In genomic region chr6:108185685-108186009, GRCm38 (mm10) we compare ENCODE assay signal across 7 mouse cellular contexts. TPM values are rescaled to one million over a fixed set of nuclear protein-coding genes. Genes with fewer than 3 reads are reported as not detected.
DNase-seq lines count a peak whose midpoint lies in the region; ATAC-seq and TF ChIP-seq lines count a peak whose summit lies in the region.

No protein-coding gene starts in this region.

- peak overlapping the region; percentile 85 for H3K4me3 ChIP-seq in lung, embryonic 16.5 days (ENCODE audit: low read length)
- peak overlapping the region; percentile 80 for H3K4me3 ChIP-seq in forebrain, embryonic 11.5 days (ENCODE audit: low read depth, low read length)
- H3K4me3 ChIP-seq in limb, embryonic 14.5 days (replicated peaks; ENCODE audit: low read length), result peak overlapping the region; percentile 84
- H3K4me3 ChIP-seq in stomach, embryonic 15.5 days (replicated peaks), result peak overlapping the region; percentile 86

- no peak overlapping the region for H3K27ac ChIP-seq in lung, embryonic 16.5 days (ENCODE audit: low read length)
- H3K27ac ChIP-seq in forebrain, embryonic 11.5 days (ENCODE audit: low read depth, low read length), result no peak overlapping the region
- no peak overlapping the region for H3K27ac ChIP-seq in limb, embryonic 14.5 days (replicated peaks; ENCODE audit: low read depth, low read length)
- H3K27ac ChIP-seq in stomach, embryonic 15.5 days, result no peak overlapping the region

- no peaks in the 10 kb centered on the region for H3K36me3 ChIP-seq in lung, embryonic 16.5 days (ENCODE audit: control insufficient read depth, insufficient read depth, low read length)
- no peaks in the 10 kb centered on the region for H3K36me3 ChIP-seq in forebrain, embryonic 11.5 days (ENCODE audit: control insufficient read depth, insufficient read depth, low read length)
- no peaks in the 10 kb centered on the region for H3K36me3 ChIP-seq in limb, embryonic 14.5 days (ENCODE audit: control insufficient read depth, insufficient read depth, low read length)
- H3K36me3 ChIP-seq in stomach, embryonic 15.5 days, result no peaks in the 10 kb centered on the region

- no peak for DNase-seq in lung, postnatal 10 days
- DNase-seq in forebrain, embryonic 11.5 days (ENCODE audit: low spot score), result no peak
- no peak for DNase-seq in limb, embryonic 14.5 days (ENCODE audit: low spot score)
- no peak for DNase-seq in right cerebral cortex, postnatal 14 days
- DNase-seq in layer of hippocampus, adult 9-10 months (ENCODE audit: low spot score), result no peak

- WGBS in lung, embryonic 16.5 days, result 10% methylated on average over 4 of the region's 4 CpGs
- WGBS in forebrain, embryonic 11.5 days, result 23% methylated on average over 4 of the region's 4 CpGs
- 12% methylated on average over 4 of the region's 4 CpGs for WGBS in limb, embryonic 14.5 days
- 12% methylated on average over 4 of the region's 4 CpGs for WGBS in stomach, embryonic 15.5 days

- H3K9me3 ChIP-seq in lung, embryonic 16.5 days (ENCODE audit: control insufficient read depth, low read length), result no peaks in the 10 kb centered on the region
- no peaks in the 10 kb centered on the region for H3K9me3 ChIP-seq in forebrain, embryonic 11.5 days (ENCODE audit: control insufficient read depth, low read length)
- H3K9me3 ChIP-seq in limb, embryonic 14.5 days (ENCODE audit: control insufficient read depth, low read length), result no peaks in the 10 kb centered on the region
- H3K9me3 ChIP-seq in stomach, embryonic 15.5 days, result no peaks in the 10 kb centered on the region

- peak overlapping the region; percentile 94 for H3K4me2 ChIP-seq in lung, embryonic 16.5 days (ENCODE audit: low read depth, low read length)
- H3K4me2 ChIP-seq in forebrain, embryonic 11.5 days (ENCODE audit: low read depth, low read length, severe bottlenecking), result peak overlapping the region; percentile 85
- H3K4me2 ChIP-seq in limb, embryonic 14.5 days (replicated peaks; ENCODE audit: low read depth, low read length, severe bottlenecking), result peak overlapping the region; percentile 85
- peak overlapping the region; percentile 84 for H3K4me2 ChIP-seq in stomach, embryonic 15.5 days

- H3K27me3 ChIP-seq in lung, embryonic 16.5 days (ENCODE audit: control insufficient read depth, insufficient read depth, low read depth, low read length), result no peaks in the 10 kb centered on the region; the same call in 1 of the 2 replicates
- H3K27me3 ChIP-seq in forebrain, embryonic 11.5 days (ENCODE audit: control insufficient read depth, insufficient read depth, low read length), result no peaks in the 10 kb centered on the region; the same call in 1 of the 2 replicates
- no peaks in the 10 kb centered on the region for H3K27me3 ChIP-seq in limb, embryonic 14.5 days (ENCODE audit: control insufficient read depth, insufficient read depth, low read length)
- H3K27me3 ChIP-seq in stomach, embryonic 15.5 days (replicated peaks), result no peaks in the 10 kb centered on the region

- H3K9ac ChIP-seq in lung, embryonic 16.5 days (ENCODE audit: low read length), result peak overlapping the region; percentile 80
- H3K9ac ChIP-seq in forebrain, embryonic 11.5 days (ENCODE audit: low read length), result peak overlapping the region; percentile 80; the same call in 1 of the 2 replicates
- peak overlapping the region; percentile 78 for H3K9ac ChIP-seq in limb, embryonic 14.5 days (ENCODE audit: low read depth, low read length, severe bottlenecking)
- H3K9ac ChIP-seq in stomach, embryonic 15.5 days, result no peak overlapping the region

- no peak; the same call in none of the 2 replicates for ATAC-seq in lung, embryonic 16.5 days (ENCODE audit: low read depth)
- ATAC-seq in forebrain, embryonic 11.5 days (replicated peaks; ENCODE audit: low FRiP score), result no peak; the same call in 1 of the 2 replicates
- peak; percentile 38; the same call in 1 of the 2 replicates for ATAC-seq in limb, embryonic 14.5 days (ENCODE audit: low FRiP score, low read depth)
- ATAC-seq in stomach, embryonic 15.5 days (ENCODE audit: insufficient read depth, low FRiP score, low read depth), result 0 out of 2 replicates have a peak, but pooled peaks have one; percentile 7

- peaks cover 8% of the 10 kb centered on the region; the same call in 1 of the 2 replicates for H3K4me1 ChIP-seq in lung, embryonic 16.5 days (replicated peaks; ENCODE audit: control insufficient read depth, insufficient read depth, low read length)
- peaks cover 5% of the 10 kb centered on the region; the same call in 1 of the 2 replicates for H3K4me1 ChIP-seq in forebrain, embryonic 11.5 days (replicated peaks; ENCODE audit: control insufficient read depth, insufficient read depth, low read length)
- H3K4me1 ChIP-seq in limb, embryonic 14.5 days (ENCODE audit: control insufficient read depth, insufficient read depth, low read length), result peaks cover 6% of the 10 kb centered on the region
- H3K4me1 ChIP-seq in stomach, embryonic 15.5 days, result peaks cover 7% of the 10 kb centered on the region; the same call in 1 of the 2 replicates

- TF ChIP-seq POLR2A in limb, embryonic 14.5 days (IDR thresholded peaks at IDR 0.05; ENCODE audit: borderline replicate concordance, extremely low read depth, insufficient read depth, insufficient read length), result no peak

RNA-seq across cellular contexts. Expression of gene Sumf1, which starts 0.3 kb away (rescaled TPM):
- 26.0 and 26.7 TPM in 2 replicates for polyA plus RNA-seq in lung, embryonic 16.5 days (2015; fragmentation: Nextera tagmentation; extraction: Ambion mirVana)
- polyA plus RNA-seq in forebrain, embryonic 11.5 days (2014; fragmentation: Nextera tagmentation; extraction: Ambion mirVana), result 15.0 and 17.4 TPM in 2 replicates
- 18.7 and 18.8 TPM in 2 replicates for polyA plus RNA-seq in limb, embryonic 14.5 days (2012; rRNA removed)
- polyA plus RNA-seq in limb, embryonic 14.5 days (2014; fragmentation: Nextera tagmentation; extraction: Ambion mirVana), result 26.7 and 27.8 TPM in 2 replicates
- 23.1 and 26.1 TPM in 2 replicates for polyA plus RNA-seq in stomach, embryonic 15.5 days (2015; fragmentation: Nextera tagmentation; extraction: Ambion mirVana)

RNA-seq across cellular contexts. Expression of gene Itpr1, which starts 27.2 kb away (rescaled TPM):
- 12.4 and 13.0 TPM in 2 replicates for polyA plus RNA-seq in lung, embryonic 16.5 days (2015; fragmentation: Nextera tagmentation; extraction: Ambion mirVana)
- polyA plus RNA-seq in forebrain, embryonic 11.5 days (2014; fragmentation: Nextera tagmentation; extraction: Ambion mirVana), result 7.8 and 8.1 TPM in 2 replicates
- polyA plus RNA-seq in limb, embryonic 14.5 days (2012; rRNA removed), result 16.1 and 17.1 TPM in 2 replicates
- 10.7 and 12.3 TPM in 2 replicates for polyA plus RNA-seq in limb, embryonic 14.5 days (2014; fragmentation: Nextera tagmentation; extraction: Ambion mirVana)
- 9.4 and 13.1 TPM in 2 replicates for polyA plus RNA-seq in stomach, embryonic 15.5 days (2015; fragmentation: Nextera tagmentation; extraction: Ambion mirVana)

Comparison
In these comparisons a context has a peak if more than half of its experiments do, and no peak if none do; other contexts are left out.
1. ATAC-seq: peak in limb, embryonic 14.5 days (single experiment) and stomach, embryonic 15.5 days (single experiment); none in lung, embryonic 16.5 days (single experiment) and forebrain, embryonic 11.5 days (single experiment).
2. Peak in every context shown above with its lines, with median percentiles within 50 percentile points of each other: H3K4me2 ChIP-seq and H3K4me3 ChIP-seq.